Mouse (Mus musculus) cerebellum, adult 2 months (tissue): ENCODE results near the gene A3galt2.

Experiments used
- CTCF ChIP-seq: fragments of 200-500 bp; IDR thresholded peaks from 2 replicates; pipeline ENCODE4 v1.5.1; 2011; ENCODE audit warnings: low read depth, mild to moderate bottlenecking, control low read depth, low read length, moderate library complexity, borderline replicate concordance; ENCODE audit not compliant: insufficient read depth
- POLR2A ChIP-seq: fragments of 200-500 bp; IDR thresholded peaks from 2 replicates; pipeline ENCODE4 v1.6.1; 2011; ENCODE audit warnings: low read length, control low read depth, borderline replicate concordance; ENCODE audit not compliant: insufficient read depth

DNA sequence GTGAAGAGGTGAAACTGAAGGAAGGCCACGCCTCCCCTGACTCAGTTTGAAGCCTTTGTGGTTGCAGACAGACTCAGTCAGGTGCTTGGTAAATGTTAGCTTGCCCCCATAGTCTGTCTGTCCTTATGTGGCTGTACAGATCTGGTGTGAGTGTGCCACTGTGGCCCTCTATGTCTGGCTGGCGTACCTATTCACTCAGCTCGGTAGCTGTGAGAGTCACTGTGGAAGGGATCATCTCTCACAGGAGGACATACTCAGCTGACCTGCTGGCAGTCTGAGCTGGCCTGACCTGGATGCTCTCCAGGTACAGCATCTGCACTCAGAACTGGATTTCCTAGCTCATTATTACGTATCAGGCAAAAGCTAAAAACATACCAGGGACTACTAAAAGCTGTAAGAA, 33.4 kb upstream of the A3galt2 start:
- TF ChIP-seq CTCF (no peak), POLR2A (no peak)
